Mouse (Mus musculus): ENCODE data around the gene Fez2.

Gene Fez2

DNA sequence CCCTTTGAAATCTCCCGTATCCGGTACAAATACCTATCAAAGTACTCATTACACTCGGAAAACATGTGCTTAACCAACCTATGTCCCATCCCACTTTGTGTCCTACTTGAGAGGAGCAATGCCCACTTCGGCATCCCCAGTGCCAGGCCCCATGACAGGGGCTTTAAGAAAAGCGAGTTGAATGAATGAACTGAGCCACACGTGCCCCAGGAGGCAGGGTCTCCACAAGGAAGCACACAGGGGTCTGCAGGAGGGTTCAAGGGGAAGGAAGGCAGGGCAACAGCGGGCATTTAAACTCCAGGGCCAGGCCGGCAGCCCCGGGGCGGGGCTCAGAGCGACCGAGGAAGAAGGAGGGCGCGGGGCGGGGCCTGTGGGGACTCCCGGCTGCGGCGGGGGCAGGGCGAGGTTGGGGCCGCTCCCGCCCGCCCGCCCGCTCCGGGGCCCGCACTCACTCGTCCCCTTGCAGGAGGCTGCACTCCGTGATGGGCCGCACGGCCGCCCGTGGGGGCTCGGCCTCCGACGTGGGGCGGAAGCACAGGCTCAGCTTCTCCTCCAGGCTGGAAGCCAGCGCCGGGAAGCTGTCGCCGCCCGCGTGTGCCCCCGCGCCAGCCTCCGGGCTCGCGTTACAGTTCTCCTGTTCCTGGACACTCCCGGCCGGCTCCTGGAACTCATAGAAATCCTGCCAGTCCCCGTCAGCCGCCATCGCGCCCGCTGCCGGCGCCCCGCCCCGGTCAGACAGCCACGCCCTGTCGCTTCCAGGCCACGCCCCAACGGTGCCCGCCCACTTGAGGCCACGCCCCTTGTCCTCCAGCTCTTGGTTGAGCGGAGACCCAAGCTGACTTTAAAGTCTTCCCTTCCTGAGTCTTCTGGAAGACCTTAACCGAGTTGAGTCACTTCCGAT, at the start of gene Fez2:
Gene Fez2, minus strand, starts transcription at position 772 of the 901 bp plus-strand sequence.
- peak; percentile 46 to 90 for DNase-seq (ENCODE audit: low spot score in 2 of 2)

- no peak for DNase-seq (ENCODE audit: low spot score in 2 of 2)
These were observed 47.5 kb upstream of the Fez2 start for GRCm38 (mm10) chr17:78465500-78465899.

DNA sequence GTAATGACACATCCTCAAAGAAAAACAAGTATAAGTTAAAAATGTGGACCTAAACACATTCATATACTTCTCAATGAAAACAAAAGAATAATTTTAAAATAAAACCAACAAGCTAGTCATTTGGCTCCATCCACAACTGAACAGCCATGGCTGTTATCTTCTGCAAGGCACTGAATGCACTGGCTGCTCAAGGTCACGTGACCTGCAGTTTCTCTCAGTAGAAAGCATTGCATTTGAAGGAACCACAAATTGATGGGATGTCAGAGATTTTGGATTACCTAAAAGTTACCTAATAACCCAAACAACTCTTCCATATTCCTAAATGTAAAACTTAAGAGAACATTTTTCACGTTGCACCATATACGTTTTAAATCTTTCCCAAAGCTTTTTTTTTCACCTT, 47.1 kb upstream of the Fez2 start:
- DNase-seq (ENCODE audit: low spot score in 2 of 2): no peak

GRCm38 (mm10) chr17:78460140-78460539, 42.2 kb upstream of the Fez2 start:
- DNase-seq (ENCODE audit: low spot score in 2 of 2): no peak

- DNase-seq (ENCODE audit: low spot score in 2 of 2): no peak
These were observed 37.6 kb upstream of the Fez2 start for GRCm38 (mm10) chr17:78455556-78455955.

DNA sequence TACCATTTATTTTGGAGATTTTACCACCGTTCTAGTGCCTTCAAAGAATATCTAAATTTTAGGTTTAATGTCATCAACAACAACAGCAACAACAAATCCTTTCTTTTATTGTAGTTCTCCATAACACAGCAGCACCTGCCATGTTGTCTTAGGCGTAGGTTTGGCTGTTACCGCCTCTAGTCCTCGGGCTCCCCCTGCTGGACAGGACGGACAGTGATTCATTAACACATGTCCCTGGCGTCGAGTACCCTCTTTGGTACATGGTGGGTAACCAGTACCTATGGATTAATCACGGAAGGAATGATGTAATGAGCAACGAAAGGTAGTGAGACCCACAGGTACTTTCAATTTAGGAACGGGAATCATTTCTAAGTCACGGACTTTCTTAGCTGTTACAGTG, 37.2 kb upstream of the Fez2 start:
- DNase-seq (ENCODE audit: low spot score in 2 of 2): peak; percentile 5 to 78

GRCm38 (mm10) chr17:78454189-78454977, 36.4 kb upstream of the Fez2 start:
- peak in 1 of 2 experiments; percentile 17 for DNase-seq (ENCODE audit: low spot score in 2 of 2)

- no peak for DNase-seq (ENCODE audit: low spot score in 2 of 2)
These were observed 35.6 kb upstream of the Fez2 start for GRCm38 (mm10) chr17:78453529-78453928.

- no peak for DNase-seq (ENCODE audit: low spot score in 2 of 2)
These were observed 33.9 kb upstream of the Fez2 start for GRCm38 (mm10) chr17:78451886-78452285.

DNA sequence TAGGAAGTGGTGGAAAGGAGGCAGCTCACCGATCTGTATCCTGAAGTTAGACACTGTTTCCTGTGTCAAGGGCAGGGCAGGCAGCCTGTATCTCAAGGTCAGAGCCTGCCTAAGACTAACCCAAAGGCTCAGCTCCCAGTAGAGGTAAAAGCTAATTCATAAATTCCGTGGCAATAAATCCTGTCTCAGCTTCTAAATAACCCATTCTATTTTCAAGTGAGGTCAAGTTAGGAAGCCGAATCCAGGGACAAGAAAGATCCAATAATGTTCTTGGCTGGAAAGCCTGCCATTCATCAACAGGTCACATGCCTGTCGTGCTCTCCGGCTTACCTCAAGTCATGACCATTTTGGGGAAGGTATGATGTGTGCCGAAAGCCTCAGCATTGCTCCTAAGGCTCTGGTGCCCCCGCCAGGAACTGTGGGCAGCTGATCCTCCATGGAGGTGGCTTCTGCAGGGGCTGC, 33.4 kb upstream of the Fez2 start:
- no peak for DNase-seq (ENCODE audit: low spot score in 2 of 2)

DNA sequence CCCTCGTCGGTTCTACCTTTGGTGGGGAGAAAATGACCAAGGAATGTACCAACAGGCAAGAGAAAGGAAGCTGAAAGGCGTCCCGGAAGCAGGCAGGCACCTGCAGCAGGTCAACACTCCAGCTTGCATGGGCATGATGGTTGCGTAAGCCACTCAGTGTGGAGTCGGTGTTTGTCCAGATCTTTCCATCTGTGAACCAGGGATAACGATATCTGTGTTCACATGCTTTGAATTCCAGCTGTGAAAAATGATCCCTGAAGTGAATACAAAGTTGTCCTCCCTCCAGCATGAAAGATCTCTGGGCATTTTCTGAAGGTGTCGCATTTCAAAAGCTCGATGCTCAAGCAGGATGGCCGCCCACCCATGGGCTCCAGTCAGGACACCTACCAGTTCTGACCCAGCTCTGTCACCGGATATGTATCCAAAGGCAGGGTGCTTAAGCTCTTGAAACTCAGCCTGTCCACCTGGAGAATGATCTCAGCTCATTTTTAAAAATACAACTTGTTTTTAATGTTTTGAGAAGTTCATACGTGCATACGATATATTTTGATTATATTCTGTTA, 31.8 kb upstream of the Fez2 start:
- no peak for DNase-seq (ENCODE audit: low spot score in 2 of 2)

DNA sequence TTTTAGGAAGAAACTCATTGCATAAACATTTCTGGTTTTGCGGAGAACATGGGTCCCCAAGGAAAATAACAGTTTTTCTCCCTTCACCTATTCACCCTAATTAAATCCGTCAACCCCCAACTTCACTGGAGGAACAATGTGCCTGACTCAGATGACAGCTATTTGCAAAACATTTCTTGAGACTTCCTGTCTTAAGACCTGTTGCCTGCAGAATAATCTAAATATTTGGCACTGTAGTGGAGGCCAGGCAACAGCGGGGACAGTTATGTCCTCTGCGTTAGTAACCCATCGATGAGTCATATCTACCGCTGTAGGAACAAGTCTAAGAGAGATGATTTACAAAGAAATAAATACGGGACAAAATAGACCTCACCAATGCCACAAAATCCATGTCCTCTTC, 26.9 kb upstream of the Fez2 start:
- DNase-seq (ENCODE audit: low spot score in 2 of 2): no peak

DNA sequence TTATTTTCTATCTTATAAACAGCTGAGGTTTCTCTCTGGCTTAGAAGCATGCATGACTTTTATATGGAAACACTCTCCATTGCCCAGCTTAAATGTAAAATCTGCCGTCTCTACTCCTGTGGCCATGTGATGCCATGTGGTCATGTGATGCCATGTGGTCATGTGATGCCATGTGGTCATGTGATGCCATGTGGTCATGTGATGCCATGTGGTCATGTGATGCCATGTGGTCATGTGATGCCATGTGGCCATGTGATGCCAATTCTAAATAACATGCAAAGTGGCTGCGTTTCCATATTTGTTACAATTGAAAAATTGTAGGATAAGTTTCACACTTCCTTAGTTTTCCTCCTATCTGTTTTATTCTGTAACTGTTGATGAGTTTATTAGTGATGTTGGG, 22.8 kb upstream of the Fez2 start:
- DNase-seq (ENCODE audit: low spot score in 2 of 2): no peak

GRCm38 (mm10) chr17:78437161-78437560, 19.2 kb upstream of the Fez2 start:
- no peak for DNase-seq (ENCODE audit: low spot score in 2 of 2)

- DNase-seq (ENCODE audit: low spot score in 2 of 2): no peak
These were observed 17.7 kb upstream of the Fez2 start for GRCm38 (mm10) chr17:78435661-78436060.

- no peak for DNase-seq (ENCODE audit: low spot score in 2 of 2)
These were observed 16.8 kb upstream of the Fez2 start for GRCm38 (mm10) chr17:78434746-78435145.

DNA sequence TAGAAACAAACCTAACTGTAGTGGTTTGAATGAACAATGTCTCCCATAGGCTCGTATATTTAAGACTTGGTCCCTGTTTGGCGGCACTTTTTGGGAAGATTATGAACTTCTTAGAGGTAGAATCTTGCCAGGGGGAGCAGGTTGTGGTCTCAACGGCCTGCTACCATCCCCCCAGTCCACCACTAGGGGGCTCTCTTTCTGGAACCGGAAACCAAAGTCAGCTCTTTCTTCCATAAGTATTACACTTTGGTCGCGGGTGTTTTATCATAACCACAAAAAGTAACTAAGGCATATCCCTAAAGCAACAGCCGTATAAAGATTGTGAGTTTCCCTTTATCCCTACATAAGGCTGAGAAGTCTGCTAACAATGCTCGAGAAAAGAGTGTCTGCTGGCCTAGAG, 12.4 kb upstream of the Fez2 start:
- no peak for DNase-seq (ENCODE audit: low spot score in 2 of 2)

GRCm38 (mm10) chr17:78429051-78429450, 11.1 kb upstream of the Fez2 start:
- DNase-seq (ENCODE audit: low spot score in 2 of 2): no peak

DNA sequence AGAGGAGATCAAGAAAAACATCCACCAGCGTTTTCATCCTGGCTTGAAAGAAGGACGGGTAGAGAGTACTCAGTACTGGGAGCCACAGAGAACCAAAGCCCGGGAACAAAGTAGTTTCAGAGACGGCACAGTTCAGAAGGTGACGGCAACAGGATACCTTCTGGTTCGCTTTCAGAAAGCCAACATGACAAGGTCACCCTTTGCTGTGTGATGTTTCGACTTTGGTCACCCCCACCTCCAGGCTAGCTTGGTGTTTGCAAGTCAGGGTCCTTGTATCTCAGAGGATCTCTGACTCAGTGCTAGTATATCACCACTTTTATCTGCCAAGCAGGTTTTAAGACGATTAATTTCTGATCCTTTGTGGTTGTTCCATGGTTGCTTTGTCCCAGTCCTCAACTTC, 7.1 kb upstream of the Fez2 start:
- DNase-seq (ENCODE audit: low spot score in 2 of 2): no peak

- no peak for DNase-seq (ENCODE audit: low spot score in 2 of 2)
These were observed 1.3 kb upstream of the Fez2 start for GRCm38 (mm10) chr17:78419216-78419615.

- no peak for DNase-seq (ENCODE audit: low spot score in 2 of 2)
These were observed 2.7 kb downstream of the Fez2 start for GRCm38 (mm10) chr17:78415255-78415654.

GRCm38 (mm10) chr17:78409900-78410299, 8.1 kb downstream of the Fez2 start:
- DNase-seq (ENCODE audit: low spot score in 2 of 2): no peak

All from left cerebral cortex, adult 9 months (tissue).